Mouse (Mus musculus) olfactory bulb, adult 2 months (tissue): ENCODE measurements at regions not wholly inside any gene's neighbourhood (a gene's known extent, or its start where the extent isn't known, plus 50 kb on each side); places are given as distances from the start of the nearest gene placed in this dataset.

Source experiments
- H3K27ac ChIP-seq: fragments of 200-500 bp; 2 replicates; pipeline ENCODE4 v1.5.1; 2012; ENCODE audit warnings: low read depth, low read length; ENCODE audit not compliant: insufficient read depth
- H3K4me1 ChIP-seq: fragments of 200-500 bp; 2 replicates; pipeline ENCODE4 v1.6.1; 2012; ENCODE audit warnings: low read length; ENCODE audit not compliant: control insufficient read depth, insufficient read depth
- H3K4me3 ChIP-seq: fragments of 200-500 bp; 2 replicates; pipeline ENCODE4 v1.5.1; 2012; ENCODE audit warnings: mild to moderate bottlenecking, low read depth, low read length, moderate library complexity; ENCODE audit not compliant: insufficient read depth
- CTCF ChIP-seq: fragments of 200-500 bp; IDR thresholded peaks from 2 replicates; pipeline ENCODE4 v1.5.1; 2012; ENCODE audit warnings: low read depth, mild to moderate bottlenecking, low read length, moderate library complexity; ENCODE audit not compliant: insufficient read depth
- POLR2A ChIP-seq: fragments of 200-500 bp; IDR thresholded peaks from 2 replicates; pipeline ENCODE4 v1.6.1; 2012; ENCODE audit warnings: mild to moderate bottlenecking, low read depth, low read length, moderate library complexity; ENCODE audit not compliant: insufficient read depth
- WGBS: fragments of 180-500 bp; shearing (Covaris S2); methylation state at CpG from one replicate; pipeline ENCODE4 v1.1.7; 2018; 5-methylcytosine and 5-hydroxymethylcytosine counted together

- no peak overlapping the region for H3K27ac ChIP-seq
- H3K4me1 ChIP-seq = no peaks in the 10 kb centered on the region
- TF ChIP-seq POLR2A = no peak
- TF ChIP-seq CTCF = no peak
- H3K4me3 ChIP-seq = no peak overlapping the region
- 95% methylated on average over 4 of the region's 4 CpGs for WGBS
Measured at GRCm38 (mm10) chr16:24076109-24076798, 87.6 kb upstream of the Bcl6 start.

DNA sequence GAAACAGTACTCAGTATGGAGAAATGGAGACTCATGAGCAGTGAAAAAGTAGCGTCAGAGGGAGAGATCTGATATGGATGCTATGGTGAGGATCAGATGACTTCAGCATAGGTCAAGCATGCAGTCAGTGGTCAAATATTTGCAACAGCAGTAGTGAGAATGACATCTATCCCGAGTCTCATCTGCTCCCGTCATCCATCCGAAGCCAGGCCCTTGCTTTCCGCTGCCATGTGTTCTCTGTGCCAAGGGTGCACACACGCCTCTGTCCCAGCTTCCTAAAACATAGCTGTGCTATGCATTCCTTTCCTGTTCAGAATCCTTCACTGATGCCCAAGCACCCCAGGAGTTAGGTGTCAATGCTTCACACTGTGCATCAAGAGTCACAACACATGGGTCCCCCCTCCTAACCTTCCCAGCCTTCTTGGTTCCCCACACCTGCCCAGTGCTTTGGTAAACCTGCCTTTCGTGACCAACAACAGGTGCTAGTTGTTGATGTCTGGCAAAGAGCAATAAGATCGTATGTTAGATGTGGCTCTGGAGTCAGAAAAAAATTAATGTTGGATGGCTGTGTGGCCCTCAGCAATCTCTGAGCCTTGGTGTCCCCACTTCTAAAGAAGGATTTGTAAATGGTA, 85.1 kb upstream of the Bcl6 start:
- no peak overlapping the region for H3K4me3 ChIP-seq
- WGBS = 94% methylated on average over 8 of the region's 8 CpGs
- H3K27ac ChIP-seq = no peak overlapping the region
- H3K4me1 ChIP-seq = no peaks in the 10 kb centered on the region
- TF ChIP-seq CTCF (no peak), POLR2A (no peak)

GRCm38 (mm10) chr16:24073065-24073464, 84.4 kb upstream of the Bcl6 start:
- TF ChIP-seq CTCF (no peak), POLR2A (no peak)
- Histone ChIP-seq H3K4me1 (no peaks in the 10 kb centered on the region), H3K27ac (no peak overlapping the region), H3K4me3 (no peak overlapping the region)
- 84% methylated on average over 6 of the region's 6 CpGs for WGBS

GRCm38 (mm10) chr16:24069411-24069810, 80.8 kb upstream of the Bcl6 start:
- WGBS = 95% methylated on average over 5 of the region's 5 CpGs
- H3K4me3 ChIP-seq = no peak overlapping the region
- TF ChIP-seq POLR2A (no peak), CTCF (no peak)

DNA sequence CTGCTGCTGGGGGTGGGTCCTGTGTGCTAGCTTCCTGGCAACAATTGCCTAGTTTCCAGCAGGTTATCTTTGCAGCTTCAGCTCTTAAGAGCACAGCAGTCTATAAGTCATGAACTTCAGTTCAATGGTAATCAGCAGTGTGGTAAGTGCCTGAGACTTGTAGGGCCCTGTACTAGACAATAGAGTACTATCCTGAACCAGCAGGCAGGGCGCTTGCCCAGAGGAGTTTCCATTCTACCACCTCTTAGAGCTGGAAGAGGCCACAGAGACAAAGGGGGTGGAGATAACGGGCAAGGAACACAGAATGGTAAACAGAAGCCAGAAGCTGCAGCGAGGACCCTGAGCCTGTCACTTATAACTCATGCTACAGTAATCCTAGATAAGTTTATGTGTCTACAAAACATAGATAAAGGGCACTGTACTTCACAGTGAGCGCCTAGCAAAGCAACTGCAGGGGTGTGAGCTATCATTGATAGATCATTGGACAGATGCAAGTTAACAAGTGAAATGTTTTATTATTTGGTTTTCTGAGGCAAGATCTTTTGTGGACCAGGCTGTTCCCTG, 79.7 kb upstream of the Bcl6 start:
- Histone ChIP-seq H3K4me1 (no peaks in the 10 kb centered on the region), H3K27ac (no peak overlapping the region), H3K4me3 (no peak overlapping the region)
- TF ChIP-seq CTCF (no peak), POLR2A (no peak)
- 86% methylated on average over 4 of the region's 4 CpGs for WGBS

More at GRCm38 (mm10) chr16:24069411-24069810, 80.8 kb upstream of the Bcl6 start:
- no peaks in the 10 kb centered on the region for H3K4me1 ChIP-seq
- no peak overlapping the region for H3K27ac ChIP-seq

- WGBS = 83% methylated on average over 5 of the region's 5 CpGs
- Histone ChIP-seq H3K27ac (no peak overlapping the region), H3K4me1 (peaks cover 5% of the 10 kb centered on the region; the same call in 1 of the 2 replicates), H3K4me3 (no peak overlapping the region)
- TF ChIP-seq POLR2A (no peak), CTCF (no peak)
Measured at GRCm38 (mm10) chr16:24062314-24062713, 73.7 kb upstream of the Bcl6 start.

GRCm38 (mm10) chr16:24061496-24061895, 72.8 kb upstream of the Bcl6 start:
- no peak overlapping the region for H3K27ac ChIP-seq
- no peak for TF ChIP-seq POLR2A
- TF ChIP-seq CTCF = no peak
- no peak overlapping the region for H3K4me3 ChIP-seq
- WGBS = 93% methylated on average over 4 of the region's 4 CpGs
- peaks cover 12% of the 10 kb centered on the region; the same call in 1 of the 2 replicates for H3K4me1 ChIP-seq

DNA sequence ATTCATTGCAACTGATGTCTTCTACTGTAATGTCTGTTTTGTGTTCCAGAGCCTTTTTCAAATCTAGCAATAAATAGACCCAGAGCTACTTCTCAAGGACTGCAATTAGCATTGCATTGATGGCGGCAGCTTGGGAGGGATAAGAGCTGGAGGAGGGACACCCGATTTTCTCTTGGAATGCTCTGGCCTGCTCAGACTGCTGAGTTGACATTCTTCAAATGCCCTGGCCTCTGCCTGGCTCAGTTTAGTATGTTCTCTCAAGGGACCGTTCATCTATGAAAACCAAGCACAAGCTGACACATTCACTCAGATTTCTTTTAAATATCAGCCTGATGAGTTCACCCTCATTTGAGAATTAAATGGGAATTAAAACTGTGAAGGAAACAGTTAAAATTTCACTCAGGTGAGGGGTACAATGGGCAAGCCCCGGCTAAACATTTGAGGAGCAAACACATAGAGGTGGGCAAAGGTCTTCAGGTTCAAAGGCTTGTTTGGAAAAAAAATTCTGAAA, 70.5 kb upstream of the Bcl6 start:
- Histone ChIP-seq H3K27ac (no peak overlapping the region), H3K4me1 (peaks cover 14% of the 10 kb centered on the region; the same call in 1 of the 2 replicates), H3K4me3 (no peak overlapping the region)
- WGBS = 58% methylated on average over 4 of the region's 4 CpGs
- TF ChIP-seq POLR2A = no peak
- no peak for TF ChIP-seq CTCF

GRCm38 (mm10) chr16:24056885-24057531, 68.4 kb upstream of the Bcl6 start:
- Histone ChIP-seq H3K4me1 (peaks cover 14% of the 10 kb centered on the region; the same call in 1 of the 2 replicates), H3K27ac (no peak overlapping the region), H3K4me3 (no peak overlapping the region)
- WGBS = 53% methylated on average over 11 of the region's 11 CpGs
- TF ChIP-seq CTCF (no peak), POLR2A (no peak)
